Mouse (Mus musculus): ENCODE results near the gene Bcl7c. TPM values are rescaled to one million over a fixed set of nuclear protein-coding genes. Genes with fewer than 3 reads are reported as not detected.

The Bcl7c gene
- total and polyA plus RNA-seq, 3 experiments: 28.0 to 71.3 (median 60.5) TPM

DNA sequence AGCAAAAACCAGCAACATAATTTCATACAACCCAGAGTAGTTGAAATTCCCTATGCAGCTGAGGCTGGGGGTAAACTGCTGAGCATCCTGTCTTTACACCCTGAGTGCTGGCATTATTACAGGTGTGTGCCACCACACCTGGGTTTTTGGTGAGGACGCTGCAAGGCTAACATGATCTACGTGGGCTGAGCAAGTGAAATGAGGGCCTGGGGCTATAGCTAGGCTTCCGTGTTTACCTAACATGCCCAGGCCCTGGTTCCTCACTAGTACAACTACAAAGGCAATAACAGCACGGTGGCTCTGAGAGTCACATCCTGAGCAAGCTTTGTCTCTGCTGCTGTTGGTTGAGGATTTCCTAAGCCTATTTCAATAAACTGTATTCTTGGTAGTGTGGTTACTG is 31.1 kb downstream of the Bcl7c start:
- DNase-seq (ENCODE audit: extremely low read depth): no peak
- Histone ChIP-seq H3K4me3 (replicated peaks in 1 of 3; ENCODE audit: low read depth in 2 of 3, low read length in 2 of 3, poor library complexity in 1 of 3) (no peak overlapping the region), H3K9ac (ENCODE audit: insufficient read depth, low read depth) (no peak overlapping the region), H3K9me3 (replicated peaks; ENCODE audit: low read length) (no peaks in the 10 kb centered on the region), H3K36me3 (replicated peaks in 1 of 2; ENCODE audit: control insufficient read depth in 1 of 2, insufficient read depth in 1 of 2, low read length in 1 of 2) (peaks cover 0 to 8% of the 10 kb centered on the region in 2 experiments), H3K79me2 (replicated peaks; ENCODE audit: control insufficient read depth, extremely low read depth, insufficient read depth, poor library complexity, severe bottlenecking) (no peaks in the 10 kb centered on the region), H3K27ac (ENCODE audit: insufficient read depth, low read depth) (no peak overlapping the region), H3K27me3 (replicated peaks) (no peaks in the 10 kb centered on the region), H3K4me2 (ENCODE audit: insufficient read depth, low read depth, poor library complexity, severe bottlenecking) (no peak overlapping the region), H3K4me1 (ENCODE audit: control insufficient read depth in 1 of 2, insufficient read depth in 2 of 2) (peaks cover 0 to 9% of the 10 kb centered on the region in 2 experiments; a peak in 2 of 4 replicates)
- in situ Hi-C loops (cut with MboI; ENCODE audit: low pct_ligation_motif_present, low pct_unique_long_range_greater_than_20kb, low sequenced_read_pairs) (loop anchor here (10.0 kb wide), 1 partner anchor 573 kb away; no protein-coding TSS in a partner anchor), dilution Hi-C loops (cut with MboI; ENCODE audit: extremely low pct_ligation_motif_present, extremely low pct_unique_long_range_greater_than_20kb, low sequenced_read_pairs) (no loop called here)
- TF ChIP-seq TBP (conservative IDR thresholded peaks at IDR 0.05; ENCODE audit: low read depth, low read length): no peak
- TF ChIP-seq NELFE (IDR thresholded peaks at IDR 0.05; ENCODE audit: low read depth, low read length): no peak

GRCm38 (mm10) chr7:127677077-127677476 is 31.7 kb downstream of the Bcl7c start:
- in situ Hi-C loops (cut with MboI; ENCODE audit: low pct_ligation_motif_present, low pct_unique_long_range_greater_than_20kb, low sequenced_read_pairs): loop anchor here (10.0 kb wide), 1 partner anchor 572 kb away; no protein-coding TSS in a partner anchor
- no peak overlapping the region for H3K4me3 ChIP-seq (replicated peaks in 1 of 3; ENCODE audit: low read depth in 2 of 3, low read length in 2 of 3, poor library complexity in 1 of 3)

GRCm38 (mm10) chr7:127675391-127675811 is 33.3 kb downstream of the Bcl7c start:
- DNase-seq (ENCODE audit: extremely low read depth): no peak
- Histone ChIP-seq H3K79me2 (replicated peaks; ENCODE audit: control insufficient read depth, extremely low read depth, insufficient read depth, poor library complexity, severe bottlenecking) (no peaks in the 10 kb centered on the region), H3K36me3 (replicated peaks in 1 of 2; ENCODE audit: control insufficient read depth in 1 of 2, insufficient read depth in 1 of 2, low read length in 1 of 2) (peaks cover 0 to 8% of the 10 kb centered on the region in 2 experiments), H3K9ac (ENCODE audit: insufficient read depth, low read depth) (no peak overlapping the region), H3K27me3 (replicated peaks) (no peaks in the 10 kb centered on the region), H3K4me3 (replicated peaks in 1 of 3; ENCODE audit: low read depth in 2 of 3, low read length in 2 of 3, poor library complexity in 1 of 3) (no peak overlapping the region), H3K9me3 (replicated peaks; ENCODE audit: low read length) (no peaks in the 10 kb centered on the region), H3K4me1 (ENCODE audit: control insufficient read depth in 1 of 2, insufficient read depth in 2 of 2) (no peaks in the 10 kb centered on the region), H3K4me2 (ENCODE audit: insufficient read depth, low read depth, poor library complexity, severe bottlenecking) (no peak overlapping the region), H3K27ac (ENCODE audit: insufficient read depth, low read depth) (no peak overlapping the region)
- no peak for TF ChIP-seq ZC3H11A (IDR thresholded peaks at IDR 0.05; ENCODE audit: low read depth, low read length)
- no peak for TF ChIP-seq MAZ (IDR thresholded peaks at IDR 0.05; ENCODE audit: low read depth, low read length)
- no peak for TF ChIP-seq JUN (IDR thresholded peaks at IDR 0.05; ENCODE audit: insufficient read depth, low read depth, low read length)
- TF ChIP-seq ZKSCAN1 (IDR thresholded peaks at IDR 0.05; ENCODE audit: borderline replicate concordance, low read depth, low read length): no peak
- TF ChIP-seq CTCF (conservative IDR thresholded peaks at IDR 0.05 in 1 of 2, IDR thresholded peaks at IDR 0.05 in 1 of 2; ENCODE audit: low read depth in 2 of 2, low read length in 2 of 2): no peak
- no peak for TF ChIP-seq MXI1 (IDR thresholded peaks at IDR 0.05; ENCODE audit: low read depth, low read length)
- TF ChIP-seq MYC (IDR thresholded peaks at IDR 0.05; ENCODE audit: low read depth, low read length): no peak
- dilution Hi-C loops (cut with MboI; ENCODE audit: extremely low pct_ligation_motif_present, extremely low pct_unique_long_range_greater_than_20kb, low sequenced_read_pairs) (no loop called here), in situ Hi-C loops (cut with MboI; ENCODE audit: low pct_ligation_motif_present, low pct_unique_long_range_greater_than_20kb, low sequenced_read_pairs) (loop anchor here (10.0 kb wide), 1 partner anchor 571 kb away; no protein-coding TSS in a partner anchor)

More at GRCm38 (mm10) chr7:127677077-127677476, 31.7 kb downstream of the Bcl7c start:
- Histone ChIP-seq H3K79me2 (replicated peaks; ENCODE audit: control insufficient read depth, extremely low read depth, insufficient read depth, poor library complexity, severe bottlenecking) (no peaks in the 10 kb centered on the region), H3K36me3 (replicated peaks in 1 of 2; ENCODE audit: control insufficient read depth in 1 of 2, insufficient read depth in 1 of 2, low read length in 1 of 2) (peaks cover 0 to 8% of the 10 kb centered on the region in 2 experiments), H3K4me2 (ENCODE audit: insufficient read depth, low read depth, poor library complexity, severe bottlenecking) (no peak overlapping the region), H3K27me3 (replicated peaks) (no peaks in the 10 kb centered on the region), H3K9me3 (replicated peaks; ENCODE audit: low read length) (no peaks in the 10 kb centered on the region), H3K4me1 (ENCODE audit: control insufficient read depth in 1 of 2, insufficient read depth in 2 of 2) (peaks cover 0 to 7% of the 10 kb centered on the region in 2 experiments; a peak in 2 of 4 replicates), H3K27ac (ENCODE audit: insufficient read depth, low read depth) (no peak overlapping the region), H3K9ac (ENCODE audit: insufficient read depth, low read depth) (no peak overlapping the region)
- peak; percentile 47 for DNase-seq (ENCODE audit: extremely low read depth)
- dilution Hi-C loops (cut with MboI; ENCODE audit: extremely low pct_ligation_motif_present, extremely low pct_unique_long_range_greater_than_20kb, low sequenced_read_pairs): no loop called here
- TF ChIP-seq ETS1 (conservative IDR thresholded peaks at IDR 0.05; ENCODE audit: low read depth, low read length) (no peak), CTCF (conservative IDR thresholded peaks at IDR 0.05 in 1 of 2, IDR thresholded peaks at IDR 0.05 in 1 of 2; ENCODE audit: low read depth in 2 of 2, low read length in 2 of 2) (peak; percentile 56 to 63), ZKSCAN1 (IDR thresholded peaks at IDR 0.05; ENCODE audit: borderline replicate concordance, low read depth, low read length) (no peak), SMC3 (IDR thresholded peaks at IDR 0.05; ENCODE audit: low read depth, low read length) (peak; percentile 44; the same call in 1 of the 2 replicates), ZMIZ1 (IDR thresholded peaks at IDR 0.05; ENCODE audit: low read depth, low read length) (no peak)
